Mouse (Mus musculus) ES-E14 (cell line): ENCODE measurements around the gene Chp2. TPM values are rescaled to one million over a fixed set of nuclear protein-coding genes. Genes with fewer than 3 reads are reported as not detected.

ENCODE experiments used
- DNase-seq: peaks from one replicate; pipeline ENCODE4 v3.0.0-alpha.2; 2013; ENCODE audit warnings: low read depth, low spot score
- H3K27ac ChIP-seq: 2 replicates; pipeline ENCODE4 v1.5.1; 2012; ENCODE audit warnings: low read depth, mild to moderate bottlenecking, low read length, moderate library complexity, mixed read lengths; ENCODE audit not compliant: poor library complexity, insufficient read depth, severe bottlenecking
- H3K36me3 ChIP-seq: 2 replicates; pipeline ENCODE4 v1.6.1; 2012; ENCODE audit warnings: mild to moderate bottlenecking, low read length, moderate library complexity, mixed read lengths; ENCODE audit not compliant: control insufficient read depth, poor library complexity, insufficient read depth, severe bottlenecking
- H3K4me1 ChIP-seq, 2 experiments: fragments of 150-350 bp in 1 of 2; sonication (generic) in 1 of 2; 2 replicates each; pipeline ENCODE4 v1.6.1; 2012; ENCODE audit warnings: low read length in 2 of 2, mild to moderate bottlenecking in 1 of 2, mixed read lengths in 1 of 2; ENCODE audit not compliant: control insufficient read depth in 2 of 2, insufficient read depth in 2 of 2, poor library complexity in 1 of 2
- H3K4me3 ChIP-seq, 2 experiments: fragments of 150-350 bp in 1 of 2; sonication (generic) in 1 of 2; 2 replicates each; pipeline ENCODE4 v1.5.1; 2012; ENCODE audit warnings: low read length in 2 of 2, low read depth in 1 of 2, mild to moderate bottlenecking in 1 of 2, mixed read lengths in 1 of 2; ENCODE audit not compliant: insufficient read depth in 1 of 2, poor library complexity in 1 of 2, severe bottlenecking in 1 of 2
- H3K9ac ChIP-seq: 2 replicates; pipeline ENCODE4 v1.6.1; 2012; ENCODE audit warnings: low read depth, mild to moderate bottlenecking, low read length, mixed read lengths; ENCODE audit not compliant: poor library complexity, insufficient read depth, severe bottlenecking
- H3K9me3 ChIP-seq: fragments of 150-350 bp; sonication (generic); 2 replicates; pipeline ENCODE4 v1.6.1; 2012; ENCODE audit warnings: low read depth, mild to moderate bottlenecking, low read length; ENCODE audit not compliant: control insufficient read depth, insufficient read depth
- CHD2 ChIP-seq: IDR thresholded peaks from 2 replicates; pipeline ENCODE4 v1.6.1; 2014; ENCODE audit warnings: mild to moderate bottlenecking, low read depth, low read length, inconsistent platforms
- HCFC1 ChIP-seq: IDR thresholded peaks from 2 replicates; pipeline ENCODE4 v1.6.1; 2012; ENCODE audit warnings: low read length, inconsistent platforms, borderline replicate concordance; ENCODE audit not compliant: insufficient read depth
- MAFK ChIP-seq: IDR thresholded peaks from 2 replicates; pipeline ENCODE4 v1.6.1; 2014; ENCODE audit warnings: mild to moderate bottlenecking, low read depth, low read length, inconsistent platforms; ENCODE audit not compliant: insufficient read depth
- ZC3H11A ChIP-seq: IDR thresholded peaks from 2 replicates; pipeline ENCODE4 v1.6.1; 2012; ENCODE audit warnings: low read depth, mild to moderate bottlenecking, inconsistent platforms, low read length, borderline replicate concordance
- ZNF384 ChIP-seq: IDR thresholded peaks from 2 replicates; pipeline ENCODE4 v1.6.1; 2012; ENCODE audit warnings: low read depth, low read length, inconsistent platforms
- in situ Hi-C, 2 experiments: fragments of 600-800 bp; cut with MboI; formaldehyde crosslinking; loops; one replicate each; pipeline ENCODE4 v1.15.1; 2025; ENCODE audit warnings: low sequenced_read_pairs in 2 of 2, inconsistent platforms in 1 of 2; ENCODE audit not compliant: unreplicated experiment in 2 of 2
- total RNA-seq: library from RNA; depleted of rRNA; stranded (reverse); fragments of 300-350 nt; gene quantifications from 2 replicates; pipeline ENCODE4 v1.2.3, GENCODE M21; 2012; rRNA removed

The Chp2 gene
- total RNA-seq, 1 experiment: not detected

GRCm38 (mm10) chr7:122268983-122269486, 49.7 kb downstream of the Chp2 start:
- DNase-seq: no peak
- Histone ChIP-seq H3K4me3 (no peak overlapping the region), H3K4me1 (no peaks in the 10 kb centered on the region), H3K36me3 (no peaks in the 10 kb centered on the region), H3K9ac (no peak overlapping the region), H3K9me3 (no peaks in the 10 kb centered on the region), H3K27ac (no peak overlapping the region)
- no peak for TF ChIP-seq HCFC1
- TF ChIP-seq ZC3H11A: no peak
- no peak for TF ChIP-seq ZNF384
- no peak for TF ChIP-seq MAFK
- TF ChIP-seq CHD2: no peak
- in situ Hi-C loops: loop anchor here in 1 of 2 experiments (25.0 kb wide), 1 partner anchor 193 kb away; no protein-coding TSS in a partner anchor

- TF ChIP-seq ZC3H11A (no peak), ZNF384 (no peak), MAFK (no peak), CHD2 (no peak), HCFC1 (no peak)
- Histone ChIP-seq H3K9ac (no peak overlapping the region), H3K9me3 (no peaks in the 10 kb centered on the region), H3K36me3 (no peaks in the 10 kb centered on the region), H3K4me1 (no peaks in the 10 kb centered on the region), H3K4me3 (no peak overlapping the region), H3K27ac (no peak overlapping the region)
- no peak for DNase-seq
- in situ Hi-C loops: loop anchor here in 1 of 2 experiments (25.0 kb wide), 1 partner anchor 190 kb away; no protein-coding TSS in a partner anchor
Observed at GRCm38 (mm10) chr7:122272334-122272733, 53.0 kb downstream of the Chp2 start.

Other genes starting within 250 kb of the Chp2 start
- 17.7 and 19.9 TPM in 2 replicates for gene Cog7, start 237.8 kb upstream of the Chp2 start, total RNA-seq
- gene Gga2, start 198.3 kb upstream of the Chp2 start, total RNA-seq: 68.5 and 71.9 TPM in 2 replicates
- 56.1 and 70.7 TPM in 2 replicates for gene Ubfd1, start 152.3 kb upstream of the Chp2 start, total RNA-seq
- 18.6 and 20.5 TPM in 2 replicates for gene Ears2, start 152.2 kb upstream of the Chp2 start, total RNA-seq
- 113 and 151 TPM in 2 replicates for gene Ndufab1, start 117.6 kb upstream of the Chp2 start, total RNA-seq
- 21.0 and 24.4 TPM in 2 replicates for gene Palb2, start 86.5 kb upstream of the Chp2 start, total RNA-seq
- gene Dctn5, start 86.5 kb upstream of the Chp2 start, total RNA-seq: 34.8 and 46.0 TPM in 2 replicates
- 66.1 and 73.8 TPM in 2 replicates for gene Plk1, start 60.1 kb upstream of the Chp2 start, total RNA-seq
- gene Ern2, start 33.3 kb upstream of the Chp2 start, total RNA-seq: 0.11 TPM in 1 of 2 replicates, not detected in the other
- 6.1 and 10.6 TPM in 2 replicates for gene Prkcb, start 69.3 kb downstream of the Chp2 start, total RNA-seq